Mouse (Mus musculus) testis, adult 2 months (tissue): ENCODE results near the gene Erf. TPM values are rescaled to one million over a fixed set of nuclear protein-coding genes. Genes with fewer than 3 reads are reported as not detected.

Source experiments
- H3K27ac ChIP-seq: fragments of 200-500 bp; 2 replicates; pipeline ENCODE4 v1.5.1; 2012; ENCODE audit warnings: low read depth, low read length; ENCODE audit not compliant: control insufficient read depth, insufficient read depth
- H3K27me3 ChIP-seq: fragments of 200-500 bp; 2 replicates; pipeline ENCODE4 v1.6.1; 2012; ENCODE audit warnings: mild to moderate bottlenecking, low read length, moderate library complexity; ENCODE audit not compliant: control insufficient read depth, insufficient read depth
- H3K36me3 ChIP-seq: fragments of 200-500 bp; 2 replicates; pipeline ENCODE4 v1.6.1; 2012; ENCODE audit warnings: mild to moderate bottlenecking, low read length; ENCODE audit not compliant: control insufficient read depth, insufficient read depth
- H3K4me1 ChIP-seq: fragments of 200-500 bp; 2 replicates; pipeline ENCODE4 v1.6.1; 2012; ENCODE audit warnings: low read length; ENCODE audit not compliant: control insufficient read depth, insufficient read depth
- H3K4me3 ChIP-seq: fragments of 200-500 bp; 2 replicates; pipeline ENCODE4 v1.5.1; 2012; ENCODE audit warnings: low read depth, mild to moderate bottlenecking, low read length, moderate library complexity, mixed read lengths; ENCODE audit not compliant: control insufficient read depth
- CTCF ChIP-seq: fragments of 200-500 bp; IDR thresholded peaks from 2 replicates; pipeline ENCODE4 v1.5.1; 2012; ENCODE audit warnings: low read depth, mild to moderate bottlenecking, inconsistent platforms, low read length, moderate library complexity; ENCODE audit not compliant: control insufficient read depth, insufficient read depth, insufficient replicate concordance
- POLR2A ChIP-seq: fragments of 200-500 bp; IDR thresholded peaks from 2 replicates; pipeline ENCODE4 v1.6.1; 2012; ENCODE audit warnings: low read depth, mild to moderate bottlenecking, inconsistent platforms, low read length, moderate library complexity; ENCODE audit not compliant: control insufficient read depth
- polyA plus RNA-seq: library from polyadenylated mRNA; depleted of rRNA; stranded (reverse); fragments of >200 nt; gene quantifications from 2 replicates; pipeline ENCODE4 v1.2.3, GENCODE M21; 2012

Erf gene
- polyA plus RNA-seq, 1 experiment = 40.4 TPM

- no peaks in the 10 kb centered on the region for H3K36me3 ChIP-seq
- no peak for TF ChIP-seq CTCF
- TF ChIP-seq POLR2A = no peak
- H3K4me1 ChIP-seq = peaks cover 29% of the 10 kb centered on the region
- no peaks in the 10 kb centered on the region for H3K27me3 ChIP-seq
- H3K4me3 ChIP-seq = peak overlapping the region; percentile 93
- peak overlapping the region; percentile 54 for H3K27ac ChIP-seq
Measured at GRCm38 (mm10) chr7:25248018-25248647, 2.4 kb downstream of the Erf start.

DNA sequence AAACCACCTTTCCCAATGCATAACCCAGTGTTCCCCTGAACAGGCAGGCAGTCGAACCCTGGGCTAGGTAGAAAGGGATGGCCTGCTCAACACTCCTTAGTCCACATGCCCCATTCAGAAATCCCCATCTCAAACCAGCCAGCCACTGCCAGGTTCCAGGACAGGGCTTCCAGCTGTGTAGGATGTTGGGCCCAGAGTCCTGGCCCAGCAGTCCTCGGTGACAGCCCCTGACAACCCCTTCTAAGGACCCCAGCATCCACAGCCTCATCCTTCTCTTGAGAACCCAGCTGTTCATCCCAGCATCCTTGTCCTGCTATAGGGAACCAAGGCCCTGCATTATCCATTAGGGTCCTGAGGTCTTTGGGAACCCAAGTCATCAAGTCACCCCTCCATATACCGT, 3.1 kb downstream of the Erf start:
- Histone ChIP-seq H3K4me1 (peaks cover 29% of the 10 kb centered on the region), H3K4me3 (peak overlapping the region; percentile 93), H3K27me3 (no peaks in the 10 kb centered on the region), H3K36me3 (no peaks in the 10 kb centered on the region), H3K27ac (0 out of 2 replicates have a peak overlapping the region, but pooled peaks have one; percentile 16)
- TF ChIP-seq CTCF = no peak
- TF ChIP-seq POLR2A = no peak

GRCm38 (mm10) chr7:25246759-25247137, 3.8 kb downstream of the Erf start:
- Histone ChIP-seq H3K27me3 (no peaks in the 10 kb centered on the region), H3K4me3 (peak overlapping the region; percentile 52), H3K27ac (no peak overlapping the region), H3K36me3 (no peaks in the 10 kb centered on the region), H3K4me1 (peaks cover 29% of the 10 kb centered on the region)
- no peak for TF ChIP-seq POLR2A
- TF ChIP-seq CTCF = no peak

DNA sequence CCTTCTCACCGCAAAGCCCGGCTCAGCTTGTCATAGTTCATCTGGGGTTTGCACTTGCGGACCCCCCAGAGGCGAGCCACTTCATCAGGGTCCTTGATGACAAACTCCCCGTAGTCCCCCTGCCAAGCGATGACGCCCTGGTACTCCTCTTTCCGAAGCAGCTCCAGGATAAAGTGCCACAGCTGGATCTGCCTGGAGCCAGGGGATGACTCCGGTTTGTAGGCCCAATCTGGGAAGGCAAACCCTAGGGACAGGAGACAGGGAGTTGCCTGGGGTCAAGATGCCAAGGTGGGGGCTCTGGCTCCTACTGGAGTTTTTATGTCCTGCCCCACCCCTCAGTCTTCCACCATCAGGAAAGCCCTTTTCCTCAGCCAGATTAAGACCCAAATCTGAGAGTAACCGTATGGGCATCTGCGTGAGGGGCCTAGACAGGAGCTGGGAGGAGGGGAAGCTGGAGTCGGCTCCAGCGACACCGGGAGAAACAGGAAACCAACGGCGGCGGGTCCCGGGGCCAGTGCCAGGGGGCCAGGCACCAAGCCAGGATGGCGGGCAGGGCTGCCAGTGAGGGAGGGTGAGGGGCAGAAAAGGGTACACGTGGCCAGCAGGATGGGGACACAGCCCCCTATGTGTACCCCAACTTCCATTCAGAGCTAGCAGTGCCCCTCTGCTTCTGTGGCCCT, 4.3 kb downstream of the Erf start:
- Histone ChIP-seq H3K36me3 (no peaks in the 10 kb centered on the region), H3K27me3 (no peaks in the 10 kb centered on the region), H3K4me3 (peak overlapping the region; percentile 52), H3K27ac (no peak overlapping the region), H3K4me1 (peaks cover 26% of the 10 kb centered on the region)
- TF ChIP-seq CTCF (no peak), POLR2A (no peak)

DNA sequence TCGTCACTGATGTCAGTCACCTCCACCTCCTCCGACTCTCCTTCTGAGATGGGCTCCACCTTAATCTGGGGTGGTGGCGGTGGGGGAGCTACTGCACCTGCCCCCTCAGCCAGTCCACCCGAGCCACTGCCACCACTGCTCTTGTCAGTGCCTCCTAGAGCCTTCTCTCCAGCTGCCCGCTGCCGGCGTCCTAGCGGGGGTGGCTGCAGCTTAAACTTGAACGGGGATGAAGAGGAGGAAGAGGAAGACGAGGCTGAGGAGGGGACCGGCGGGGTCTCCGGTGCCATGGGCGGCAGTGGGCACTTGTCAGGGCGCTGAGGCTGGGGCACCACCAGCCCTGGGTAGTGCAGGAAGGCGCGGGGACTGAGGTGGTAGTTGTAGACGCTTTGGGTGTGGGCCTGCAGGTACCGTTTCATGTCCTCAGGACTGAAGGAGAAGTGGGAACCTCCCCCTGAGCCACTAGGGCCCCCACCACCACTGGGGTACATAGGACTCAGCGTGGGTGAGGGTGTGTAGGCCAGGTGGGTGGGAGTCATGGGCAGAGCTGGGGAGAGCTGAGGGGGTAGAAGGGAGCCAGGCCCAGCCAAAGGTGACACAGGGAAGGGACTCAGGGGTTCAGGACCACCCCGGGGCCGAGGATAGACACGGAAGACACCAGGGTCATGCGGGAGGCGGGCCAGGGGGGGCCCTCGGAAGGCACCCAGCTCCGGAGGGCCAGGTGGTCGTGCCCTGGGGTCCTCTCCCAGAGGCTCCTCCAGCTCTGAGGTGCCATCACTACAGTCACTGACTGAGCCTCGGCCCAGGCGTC, 5.8 kb downstream of the Erf start:
- TF ChIP-seq CTCF (no peak), POLR2A (no peak)
- H3K27ac ChIP-seq = no peak overlapping the region

DNA sequence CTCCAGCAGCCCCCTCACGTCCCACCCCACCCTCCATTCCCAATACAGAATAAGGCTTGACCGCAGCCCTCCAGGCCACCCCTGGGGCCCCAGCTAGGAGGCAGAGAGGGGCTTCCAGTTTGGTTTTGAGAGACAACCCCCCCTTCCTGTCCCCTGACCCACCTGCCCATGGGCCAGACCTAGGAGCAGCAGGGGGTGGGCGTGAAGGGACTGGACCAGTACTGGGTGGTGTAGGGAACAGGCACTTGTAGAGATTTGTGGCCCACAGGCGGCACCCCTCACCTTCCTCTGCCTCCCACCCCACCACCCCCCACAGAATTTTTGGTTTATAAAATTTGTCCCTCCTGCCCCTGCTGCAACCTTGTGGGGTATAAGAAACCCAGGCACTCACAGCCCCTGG, 7.2 kb downstream of the Erf start:
- TF ChIP-seq CTCF (no peak), POLR2A (no peak)
- Histone ChIP-seq H3K27me3 (no peaks in the 10 kb centered on the region), H3K4me1 (peaks cover 29% of the 10 kb centered on the region), H3K4me3 (no peak overlapping the region), H3K36me3 (no peaks in the 10 kb centered on the region), H3K27ac (no peak overlapping the region)

More for the DNA sequence above, 5.8 kb downstream of the Erf start:
- no peaks in the 10 kb centered on the region for H3K27me3 ChIP-seq
- H3K4me1 ChIP-seq = peaks cover 26% of the 10 kb centered on the region
- no peaks in the 10 kb centered on the region for H3K36me3 ChIP-seq
- no peak overlapping the region; the same call in 1 of the 2 replicates for H3K4me3 ChIP-seq

GRCm38 (mm10) chr7:25241062-25241461, 9.5 kb downstream of the Erf start:
- Histone ChIP-seq H3K4me1 (peaks cover 11% of the 10 kb centered on the region), H3K36me3 (no peaks in the 10 kb centered on the region), H3K27ac (no peak overlapping the region), H3K4me3 (no peak overlapping the region), H3K27me3 (no peaks in the 10 kb centered on the region)
- TF ChIP-seq POLR2A (no peak), CTCF (peak; percentile 44; the same call in 1 of the 2 replicates)
